Mouse (Mus musculus): Measurements from ENCODE around the gene Lrrc8e. TPM values are rescaled to one million over a fixed set of nuclear protein-coding genes. Genes with fewer than 3 reads are reported as not detected.
A peak's percentile ranks its signal among the peaks of the same experiment; 100 is the strongest.

Lrrc8e gene
- polyA plus RNA-seq (2015; fragmentation: Nextera tagmentation; extraction: Ambion mirVana): 0.09 and 0.13 TPM in 2 replicates

- H3K27me3 ChIP-seq: peaks cover 60% of the 10 kb centered on the region
- peak within 1 kb of the TSS; percentile 36 for H3K4me3 ChIP-seq (replicated peaks)
- H3K9ac ChIP-seq: peak within 1 kb of the TSS; percentile 26; the same call in 1 of the 2 replicates
- H3K27ac ChIP-seq: no peak within 1 kb of the TSS
- H3K36me3 ChIP-seq: no peaks in the 10 kb centered on the region
- peak within 1 kb of the TSS; percentile 48 for H3K4me2 ChIP-seq
- H3K9me3 ChIP-seq (replicated peaks): no peaks in the 10 kb centered on the region
- ATAC-seq (ENCODE audit: low read depth) (peak; percentile 72), DNase-seq (no peak)
- H3K4me1 ChIP-seq (replicated peaks): peaks cover 23% of the 10 kb centered on the region
- 8% methylated on average over 33 of the region's 33 CpGs for WGBS (ENCODE audit: insufficient replicate concordance)
Observed at GRCm38 (mm10) chr8:4226739-4227347, at the start of gene Lrrc8e. TSS of gene Lrrc8e (plus strand) at chr8:4226827.

GRCm38 (mm10) chr8:4183409-4183808 lies 43.2 kb upstream of the Lrrc8e start:
- Histone ChIP-seq H3K27ac (no peak overlapping the region), H3K4me2 (no peak overlapping the region), H3K27me3 (no peaks in the 10 kb centered on the region), H3K9ac (no peak overlapping the region), H3K9me3 (replicated peaks) (no peaks in the 10 kb centered on the region), H3K4me1 (replicated peaks) (peaks cover 24% of the 10 kb centered on the region), H3K36me3 (no peaks in the 10 kb centered on the region; the same call in 1 of the 2 replicates), H3K4me3 (replicated peaks) (no peak overlapping the region)
- no peak for ATAC-seq (ENCODE audit: low read depth)
- WGBS (ENCODE audit: insufficient replicate concordance): 74% methylated on average over 8 of the region's 8 CpGs
- DNase-seq: no peak

GRCm38 (mm10) chr8:4186151-4186550 lies 40.5 kb upstream of the Lrrc8e start:
- 72% methylated on average over 2 of the region's 2 CpGs for WGBS (ENCODE audit: insufficient replicate concordance)
- H3K4me2 ChIP-seq: no peak overlapping the region
- no peak overlapping the region for H3K9ac ChIP-seq
- H3K27me3 ChIP-seq: no peaks in the 10 kb centered on the region
- 0 out of 2 replicates have a peak, but pooled peaks have one; percentile 4 for ATAC-seq (ENCODE audit: low read depth)
- H3K27ac ChIP-seq: peak overlapping the region; percentile 55
- peaks cover 43% of the 10 kb centered on the region for H3K4me1 ChIP-seq (replicated peaks)
- DNase-seq: no peak
- H3K4me3 ChIP-seq (replicated peaks): no peak overlapping the region
- no peaks in the 10 kb centered on the region for H3K9me3 ChIP-seq (replicated peaks)
- H3K36me3 ChIP-seq: no peaks in the 10 kb centered on the region; the same call in 1 of the 2 replicates

DNA sequence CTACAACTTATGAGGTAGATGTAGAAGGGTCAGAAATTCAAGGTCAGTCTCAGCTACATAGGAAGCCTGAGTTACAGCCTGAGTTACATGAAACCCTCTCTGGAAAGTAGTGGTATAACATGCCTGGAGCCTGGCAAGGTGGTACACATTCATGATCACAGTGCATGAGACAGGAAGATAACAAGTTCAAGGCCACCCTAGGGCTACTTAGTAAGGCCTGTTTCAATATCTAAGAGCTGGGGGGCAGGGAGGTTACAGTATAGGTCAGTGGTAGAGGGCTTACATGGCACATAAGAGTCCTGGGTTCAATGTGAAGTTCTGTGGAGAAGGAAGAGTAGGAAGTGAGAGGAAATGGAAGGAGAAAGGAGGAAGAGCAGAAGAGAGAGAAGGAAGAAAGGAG lies 38.0 kb upstream of the Lrrc8e start:
- Histone ChIP-seq H3K4me3 (replicated peaks) (peak overlapping the region; percentile 11; the same call in 1 of the 2 replicates), H3K27me3 (no peaks in the 10 kb centered on the region), H3K9ac (peak overlapping the region; percentile 65), H3K4me1 (replicated peaks) (peaks cover 54% of the 10 kb centered on the region), H3K4me2 (peak overlapping the region; percentile 59), H3K36me3 (no peaks in the 10 kb centered on the region), H3K9me3 (replicated peaks) (no peaks in the 10 kb centered on the region), H3K27ac (peak overlapping the region; percentile 86)
- ATAC-seq (ENCODE audit: low read depth): peak; percentile 53
- DNase-seq: no peak

GRCm38 (mm10) chr8:4189031-4189722 lies 37.5 kb upstream of the Lrrc8e start:
- Histone ChIP-seq H3K27ac (peak overlapping the region; percentile 86), H3K9me3 (replicated peaks) (no peaks in the 10 kb centered on the region), H3K4me3 (replicated peaks) (peak overlapping the region; percentile 11), H3K4me1 (replicated peaks) (peaks cover 56% of the 10 kb centered on the region), H3K27me3 (no peaks in the 10 kb centered on the region), H3K36me3 (no peaks in the 10 kb centered on the region), H3K4me2 (peak overlapping the region; percentile 59), H3K9ac (peak overlapping the region; percentile 65)
- 16% methylated on average over 3 of the region's 3 CpGs for WGBS (ENCODE audit: insufficient replicate concordance)
- ATAC-seq (ENCODE audit: low read depth): peak; percentile 97
- peak; percentile 68 for DNase-seq

DNA sequence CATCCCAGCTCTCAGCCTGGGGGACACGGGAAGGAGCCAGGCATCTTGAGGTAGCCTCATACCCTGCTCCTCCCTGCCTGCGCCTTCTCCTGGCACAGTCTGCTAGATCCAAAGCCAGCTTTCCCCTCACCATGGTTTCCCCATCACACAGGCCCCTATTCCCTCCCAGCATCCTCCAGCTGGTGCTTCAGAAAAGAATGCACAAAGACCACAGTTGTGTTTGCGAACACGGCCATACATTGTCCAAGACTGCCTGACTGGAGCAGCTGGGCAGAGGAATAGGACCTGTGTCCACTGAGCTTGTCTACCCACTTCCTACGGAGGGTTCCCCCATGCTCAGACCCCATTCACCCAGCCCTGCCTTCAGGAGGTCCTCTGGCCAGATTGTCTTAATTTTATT lies 34.3 kb upstream of the Lrrc8e start:
- Histone ChIP-seq H3K9me3 (replicated peaks) (no peaks in the 10 kb centered on the region), H3K9ac (no peak overlapping the region), H3K27ac (no peak overlapping the region), H3K36me3 (no peaks in the 10 kb centered on the region), H3K27me3 (no peaks in the 10 kb centered on the region), H3K4me2 (no peak overlapping the region), H3K4me3 (replicated peaks) (no peak overlapping the region), H3K4me1 (replicated peaks) (peaks cover 43% of the 10 kb centered on the region)
- 67% methylated on average over 5 of the region's 5 CpGs for WGBS (ENCODE audit: insufficient replicate concordance)
- DNase-seq: no peak
- no peak for ATAC-seq (ENCODE audit: low read depth)

GRCm38 (mm10) chr8:4192807-4193587 lies 33.6 kb upstream of the Lrrc8e start:
- no peaks in the 10 kb centered on the region for H3K36me3 ChIP-seq
- no peak overlapping the region for H3K4me3 ChIP-seq (replicated peaks)
- 12% methylated on average over 18 of the region's 18 CpGs for WGBS (ENCODE audit: insufficient replicate concordance)
- H3K4me1 ChIP-seq (replicated peaks): peaks cover 36% of the 10 kb centered on the region
- H3K27ac ChIP-seq: no peak overlapping the region
- H3K4me2 ChIP-seq: peak overlapping the region; percentile 16
- H3K9ac ChIP-seq: peak overlapping the region; percentile 9; the same call in 1 of the 2 replicates
- peak; percentile 39; the same call in 1 of the 2 replicates for ATAC-seq (ENCODE audit: low read depth)
- H3K9me3 ChIP-seq (replicated peaks): no peaks in the 10 kb centered on the region
- peak; percentile 72 for DNase-seq
- H3K27me3 ChIP-seq: no peaks in the 10 kb centered on the region

DNA sequence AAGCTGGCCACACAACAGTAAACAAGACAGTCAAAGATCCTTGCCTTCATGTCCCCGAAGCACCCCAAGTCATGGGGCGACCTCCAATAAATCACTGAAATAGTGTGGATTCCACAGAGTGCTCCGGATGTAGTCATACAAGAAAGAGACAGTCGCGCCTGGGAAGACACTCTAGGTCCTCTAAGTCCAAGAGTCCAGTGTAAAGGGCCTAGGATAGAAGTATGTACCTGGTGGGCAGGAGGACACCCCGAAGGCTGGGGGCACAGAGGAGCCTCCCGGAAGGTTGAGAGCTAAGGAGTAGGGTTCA lies 33.1 kb upstream of the Lrrc8e start:
- Histone ChIP-seq H3K4me3 (replicated peaks) (no peak overlapping the region), H3K4me1 (replicated peaks) (peaks cover 30% of the 10 kb centered on the region), H3K27ac (no peak overlapping the region), H3K9me3 (replicated peaks) (no peaks in the 10 kb centered on the region), H3K9ac (peak overlapping the region; percentile 9), H3K36me3 (no peaks in the 10 kb centered on the region), H3K27me3 (no peaks in the 10 kb centered on the region), H3K4me2 (peak overlapping the region; percentile 16; the same call in 1 of the 2 replicates)
- ATAC-seq (ENCODE audit: low read depth): no peak
- no peak for DNase-seq
- 50% methylated on average over 7 of the region's 7 CpGs for WGBS (ENCODE audit: insufficient replicate concordance)

DNA sequence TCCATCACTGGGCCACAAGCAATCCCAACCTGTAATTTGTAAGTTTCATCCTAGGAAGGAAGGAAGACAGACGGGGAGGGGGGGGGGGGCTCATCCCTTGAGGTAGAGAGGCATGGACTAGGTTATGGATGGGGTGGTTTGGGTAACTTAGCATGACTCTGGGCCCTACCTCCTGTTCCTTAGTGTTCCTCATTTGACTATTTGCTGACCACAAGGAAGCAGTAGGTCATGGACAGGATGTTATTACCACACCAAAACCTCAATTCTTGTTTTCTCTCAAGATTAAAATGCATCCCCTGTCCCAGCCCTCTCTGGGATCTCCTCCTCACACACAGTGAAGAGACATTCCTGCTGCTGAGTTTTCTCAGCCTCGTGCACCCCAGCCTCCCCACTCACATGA lies 25.3 kb upstream of the Lrrc8e start:
- no peak overlapping the region for H3K4me2 ChIP-seq
- WGBS (ENCODE audit: insufficient replicate concordance): 31% methylated on average over 2 of the region's 2 CpGs
- H3K4me3 ChIP-seq (replicated peaks): no peak overlapping the region
- no peak for DNase-seq
- peaks cover 30% of the 10 kb centered on the region for H3K27me3 ChIP-seq
- H3K36me3 ChIP-seq: no peaks in the 10 kb centered on the region
- no peaks in the 10 kb centered on the region for H3K9me3 ChIP-seq (replicated peaks)
- no peak overlapping the region for H3K27ac ChIP-seq
- no peak overlapping the region for H3K9ac ChIP-seq
- H3K4me1 ChIP-seq (replicated peaks): peaks cover 12% of the 10 kb centered on the region
- ATAC-seq (ENCODE audit: low read depth): no peak

DNA sequence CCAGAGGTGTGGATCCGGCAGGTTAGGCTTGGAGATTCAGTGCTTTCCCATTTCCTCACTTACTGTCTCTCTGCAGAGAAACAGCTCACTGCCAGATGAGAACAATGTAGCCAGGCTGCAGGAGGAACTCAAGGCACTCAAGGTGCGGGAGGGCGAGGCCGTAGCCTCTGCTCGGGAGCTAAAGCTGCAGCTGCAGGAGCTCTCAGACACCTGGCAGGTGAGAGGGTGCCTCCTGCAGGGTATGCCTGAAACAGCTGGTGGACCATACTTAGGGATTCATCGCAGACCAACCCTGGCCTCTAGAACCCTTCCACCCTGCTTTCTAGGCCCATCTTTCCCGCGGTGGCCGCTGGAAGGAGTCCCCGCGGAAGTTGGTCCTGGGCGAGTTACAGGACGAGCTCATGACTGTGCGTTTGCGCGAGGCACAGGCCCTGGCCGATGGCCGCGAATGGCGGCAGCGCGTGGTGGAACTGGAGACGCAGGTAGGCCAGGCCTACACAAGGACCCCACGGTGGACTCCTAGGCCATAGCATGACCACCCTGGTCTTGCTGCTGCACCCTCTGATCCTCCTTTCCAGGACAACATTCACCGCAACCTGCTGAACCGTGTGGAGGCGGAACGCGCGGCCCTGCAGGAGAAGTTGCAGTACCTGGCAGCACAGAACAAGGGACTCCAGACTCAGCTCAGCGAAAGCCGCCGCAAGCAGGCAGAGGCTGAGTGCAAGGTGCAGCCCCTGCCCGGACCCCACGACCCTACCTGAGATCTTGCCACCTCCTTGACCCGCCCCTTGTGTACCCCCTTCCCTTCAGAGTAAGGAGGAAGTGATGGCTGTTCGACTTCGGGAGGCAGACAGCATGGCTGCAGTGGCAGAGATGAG lies 21.1 kb upstream of the Lrrc8e start:
- no peaks in the 10 kb centered on the region for H3K9me3 ChIP-seq (replicated peaks)
- H3K27me3 ChIP-seq: peaks cover 61% of the 10 kb centered on the region
- H3K4me2 ChIP-seq: peak overlapping the region; percentile 52
- H3K9ac ChIP-seq: 0 out of 2 replicates have a peak overlapping the region, but pooled peaks have one; percentile 17
- ATAC-seq (ENCODE audit: low read depth) (no peak), DNase-seq (no peak)
- peak overlapping the region; percentile 33 for H3K4me3 ChIP-seq (replicated peaks)
- peaks cover 20% of the 10 kb centered on the region for H3K4me1 ChIP-seq (replicated peaks)
- no peak overlapping the region for H3K27ac ChIP-seq
- H3K36me3 ChIP-seq: no peaks in the 10 kb centered on the region
- 15% methylated on average over 38 of the region's 38 CpGs for WGBS (ENCODE audit: insufficient replicate concordance)

Measured in liver, embryonic 13.5 days (tissue).